Mouse (Mus musculus) E14TG2a.4 (cell line): ENCODE results near the gene Hdac4.

ENCODE experiments used
- H3K27me3 ChIP-seq: 2 replicates; pipeline ENCODE4 v1.6.1; 2014; ENCODE audit warnings: low read length, control low read depth; ENCODE audit not compliant: insufficient read depth
- H3K36me3 ChIP-seq: 2 replicates; pipeline ENCODE4 v1.6.1; 2014; ENCODE audit warnings: low read length, control low read depth; ENCODE audit not compliant: insufficient read depth
- H3K4me1 ChIP-seq: replicated peaks from 2 replicates; pipeline ENCODE4 v1.6.1; 2014; ENCODE audit warnings: low read depth, low read length, control low read depth
- H3K4me3 ChIP-seq: replicated peaks from 2 replicates; pipeline ENCODE4 v1.5.1; 2014; ENCODE audit warnings: mild to moderate bottlenecking, low read length
- H3K9me3 ChIP-seq: 2 replicates; pipeline ENCODE4 v1.6.1; 2014; ENCODE audit warnings: low read length, control low read depth
- CTCF ChIP-seq: conservative IDR thresholded peaks from 2 replicates; pipeline ENCODE4 v1.5.1; 2014; ENCODE audit warnings: low read length
- NANOG ChIP-seq: IDR thresholded peaks from 2 replicates; pipeline ENCODE4 v1.6.1; 2014; ENCODE audit warnings: borderline replicate concordance, low read length, mixed read lengths
- POU5F1 ChIP-seq: IDR thresholded peaks from 2 replicates; pipeline ENCODE4 v1.6.1; 2014; ENCODE audit warnings: low read length, borderline replicate concordance

Gene Hdac4

DNA sequence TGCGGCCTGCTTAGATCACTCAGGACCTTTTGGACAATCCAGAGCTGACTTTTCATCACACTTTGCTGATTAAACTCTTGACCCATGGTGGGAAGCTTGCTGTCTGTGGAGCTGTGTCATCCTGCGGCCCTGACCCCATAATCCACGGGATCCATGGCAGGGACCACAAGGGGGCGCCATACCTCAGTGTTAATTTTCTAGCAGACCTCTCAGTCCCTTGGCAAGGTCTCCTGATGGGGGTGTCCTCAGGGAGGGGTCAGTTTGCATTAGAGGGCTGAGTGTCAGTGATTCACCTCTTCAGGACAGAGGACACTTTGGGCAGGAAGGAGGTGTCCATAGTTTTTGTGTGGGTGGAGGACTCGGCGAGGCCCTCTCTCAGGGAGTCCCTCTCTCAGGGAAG is 281.6 kb downstream of the Hdac4 start:
- Histone ChIP-seq H3K36me3 (no peaks in the 10 kb centered on the region), H3K4me3 (no peak overlapping the region), H3K27me3 (no peaks in the 10 kb centered on the region), H3K4me1 (peaks cover 49% of the 10 kb centered on the region), H3K9me3 (no peaks in the 10 kb centered on the region)
- TF ChIP-seq POU5F1 (no peak), NANOG (no peak), CTCF (peak; percentile 88)

DNA sequence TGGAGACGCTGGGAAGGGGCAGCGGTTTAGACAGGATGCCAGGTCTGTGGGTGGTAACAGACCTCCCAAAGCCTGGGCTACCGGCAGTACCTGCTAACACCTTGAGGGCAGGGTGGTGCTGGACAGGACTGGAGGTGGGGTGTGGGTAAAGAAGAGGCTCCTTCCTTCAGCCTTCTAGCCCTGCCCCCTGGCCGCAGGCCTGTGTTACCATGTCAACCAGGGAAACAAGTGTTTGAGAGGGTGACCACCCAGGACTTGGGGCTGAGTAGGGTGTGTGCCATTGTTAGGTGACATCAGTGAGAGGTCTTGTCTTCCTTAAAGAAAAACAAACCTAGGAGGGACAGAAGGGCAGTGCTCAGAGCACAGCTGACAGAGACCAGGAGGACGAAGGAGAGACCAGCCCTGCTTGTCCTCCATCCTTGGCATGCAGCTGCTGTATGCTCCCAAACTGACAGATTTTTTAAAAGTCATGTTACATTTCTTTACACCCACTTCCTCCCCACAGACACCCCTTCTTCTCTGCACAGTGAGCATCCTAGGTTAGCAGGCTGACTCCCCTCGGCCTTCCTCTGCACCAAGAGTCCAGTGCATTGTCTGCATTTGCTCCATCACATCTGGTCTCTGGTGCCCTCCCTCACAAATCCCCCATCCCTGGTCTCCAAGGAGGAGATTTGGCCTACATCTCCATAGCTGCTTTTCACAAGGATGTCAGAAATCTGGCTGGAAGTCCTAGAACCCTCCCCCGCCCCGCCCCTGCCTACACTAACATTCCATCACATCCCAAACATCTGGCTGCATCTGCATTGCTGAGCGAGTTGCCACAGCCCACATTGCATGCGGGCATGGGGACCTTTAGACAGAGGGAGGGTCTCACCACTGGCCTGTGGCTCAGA is 283.0 kb downstream of the Hdac4 start:
- no peak overlapping the region for H3K4me3 ChIP-seq
- H3K4me1 ChIP-seq: peaks cover 49% of the 10 kb centered on the region
- H3K36me3 ChIP-seq: no peaks in the 10 kb centered on the region
- H3K27me3 ChIP-seq: no peaks in the 10 kb centered on the region; the same call in 1 of the 2 replicates
- H3K9me3 ChIP-seq: no peaks in the 10 kb centered on the region
- TF ChIP-seq POU5F1 (no peak), NANOG (no peak), CTCF (no peak)

DNA sequence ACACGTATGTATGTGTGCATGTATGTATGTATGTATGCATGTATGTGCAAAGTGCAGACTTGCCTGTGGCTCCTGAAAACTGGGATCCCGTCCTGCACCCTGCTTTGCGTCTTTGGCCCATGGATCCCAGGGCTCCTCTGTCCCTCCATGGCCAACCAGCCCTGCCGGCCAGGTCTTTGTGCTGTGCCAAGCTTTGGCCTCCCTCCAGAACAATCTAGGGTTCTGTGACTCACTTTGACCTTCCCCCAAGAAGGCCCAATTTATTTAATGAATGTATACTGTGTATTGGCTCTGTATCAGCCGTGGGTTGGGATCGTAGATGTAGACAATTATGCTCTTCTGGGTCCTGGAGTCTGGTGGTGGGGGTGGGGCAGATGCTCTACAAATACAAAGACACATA is 290.2 kb downstream of the Hdac4 start:
- Histone ChIP-seq H3K4me1 (0 out of 2 replicates have a peak, but pooled peaks cover 2% of the 10 kb centered on the region), H3K4me3 (no peak overlapping the region), H3K9me3 (no peaks in the 10 kb centered on the region), H3K36me3 (no peaks in the 10 kb centered on the region), H3K27me3 (no peaks in the 10 kb centered on the region; the same call in 1 of the 2 replicates)
- TF ChIP-seq CTCF: no peak
- TF ChIP-seq POU5F1: no peak
- TF ChIP-seq NANOG: no peak

DNA sequence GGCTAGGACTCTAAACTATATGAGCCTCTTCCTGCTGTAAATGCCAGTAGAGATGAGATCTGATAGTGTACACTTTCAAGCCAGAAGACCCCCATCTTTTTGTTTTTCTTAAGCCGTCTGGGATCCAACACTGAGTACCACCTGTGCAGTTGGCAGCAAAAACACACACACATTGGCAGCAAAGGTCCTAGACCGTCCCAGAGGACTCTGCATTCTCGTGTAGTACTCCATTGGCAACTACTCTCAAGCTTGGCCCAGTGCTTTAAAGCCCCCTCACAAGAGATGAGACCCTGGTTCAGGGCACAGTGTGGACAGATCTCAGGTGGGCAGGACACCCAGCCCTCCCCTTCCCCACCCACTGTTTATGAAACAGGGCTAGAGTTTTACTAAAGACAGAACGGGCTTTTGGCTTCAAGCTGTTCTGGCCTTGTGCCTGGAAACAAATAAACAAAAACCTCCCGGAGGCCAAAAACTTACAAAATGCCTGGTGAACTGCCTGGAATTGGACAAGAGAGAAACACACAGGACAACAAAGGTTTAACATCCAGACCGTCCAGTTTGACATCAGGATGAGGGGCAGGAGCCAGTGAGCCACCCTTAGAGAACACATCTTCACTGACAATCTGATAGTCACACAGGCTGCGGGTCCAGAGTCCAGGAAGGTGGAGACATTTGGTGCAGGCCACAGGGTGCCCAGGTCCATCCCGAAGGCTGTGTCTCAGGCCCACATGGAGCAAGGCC is 292.1 kb downstream of the Hdac4 start:
- no peaks in the 10 kb centered on the region for H3K36me3 ChIP-seq
- 0 out of 2 replicates have a peak, but pooled peaks cover 2% of the 10 kb centered on the region for H3K4me1 ChIP-seq
- TF ChIP-seq CTCF (no peak), NANOG (no peak), POU5F1 (no peak)
- H3K4me3 ChIP-seq: no peak overlapping the region
- no peaks in the 10 kb centered on the region; the same call in 1 of the 2 replicates for H3K9me3 ChIP-seq
- H3K27me3 ChIP-seq: no peaks in the 10 kb centered on the region; the same call in 1 of the 2 replicates

DNA sequence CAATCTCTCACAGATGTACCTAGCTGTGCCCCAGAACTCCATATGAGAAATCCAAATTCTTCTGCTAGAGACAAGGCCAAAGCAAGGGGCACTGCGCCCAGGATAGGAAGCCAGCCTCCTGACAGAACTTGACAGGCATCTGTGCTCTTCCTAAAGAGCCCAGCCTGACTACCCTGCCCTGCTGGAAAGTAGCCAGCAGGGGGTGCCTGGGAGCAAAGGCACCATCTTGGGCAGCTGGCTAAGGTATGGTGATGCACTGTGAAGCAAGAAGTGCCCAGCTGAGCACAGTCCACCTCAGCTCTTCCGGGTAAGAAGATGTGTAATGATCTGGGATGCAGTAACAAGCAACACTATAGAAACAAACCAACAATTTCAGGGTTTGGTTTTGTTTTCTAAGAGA is 298.4 kb downstream of the Hdac4 start:
- peak; percentile 40 for TF ChIP-seq CTCF
- no peak for TF ChIP-seq NANOG
- no peak for TF ChIP-seq POU5F1
- Histone ChIP-seq H3K27me3 (0 out of 2 replicates have a peak, but pooled peaks cover 4% of the 10 kb centered on the region), H3K9me3 (peaks cover 6% of the 10 kb centered on the region; the same call in 1 of the 2 replicates), H3K4me3 (no peak overlapping the region), H3K4me1 (peaks cover 13% of the 10 kb centered on the region), H3K36me3 (no peaks in the 10 kb centered on the region)

DNA sequence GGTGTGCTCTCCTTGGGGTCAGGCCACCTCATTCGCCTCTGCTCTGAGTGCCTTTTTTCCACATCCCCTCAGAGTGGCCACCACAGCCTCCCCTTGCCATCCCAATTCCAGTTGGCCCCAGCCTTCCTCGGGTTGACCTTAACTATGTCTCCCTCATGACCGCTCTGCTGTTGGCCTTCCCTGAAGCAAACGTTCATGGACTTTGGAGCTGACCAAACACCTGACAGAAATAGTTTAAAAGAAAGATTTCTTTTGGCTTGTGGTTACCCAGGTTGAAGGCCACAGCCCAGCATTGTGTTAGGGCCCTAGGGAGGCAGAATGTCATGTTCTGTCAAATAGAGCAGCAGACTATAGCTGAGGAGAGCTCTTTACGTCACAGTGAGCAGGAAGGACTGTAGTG is 301.2 kb downstream of the Hdac4 start:
- no peak for TF ChIP-seq CTCF
- H3K4me1 ChIP-seq: peaks cover 13% of the 10 kb centered on the region
- no peak overlapping the region for H3K4me3 ChIP-seq
- no peaks in the 10 kb centered on the region for H3K36me3 ChIP-seq
- H3K27me3 ChIP-seq: peaks cover 4% of the 10 kb centered on the region; the same call in 1 of the 2 replicates
- peaks cover 6% of the 10 kb centered on the region; the same call in 1 of the 2 replicates for H3K9me3 ChIP-seq

DNA sequence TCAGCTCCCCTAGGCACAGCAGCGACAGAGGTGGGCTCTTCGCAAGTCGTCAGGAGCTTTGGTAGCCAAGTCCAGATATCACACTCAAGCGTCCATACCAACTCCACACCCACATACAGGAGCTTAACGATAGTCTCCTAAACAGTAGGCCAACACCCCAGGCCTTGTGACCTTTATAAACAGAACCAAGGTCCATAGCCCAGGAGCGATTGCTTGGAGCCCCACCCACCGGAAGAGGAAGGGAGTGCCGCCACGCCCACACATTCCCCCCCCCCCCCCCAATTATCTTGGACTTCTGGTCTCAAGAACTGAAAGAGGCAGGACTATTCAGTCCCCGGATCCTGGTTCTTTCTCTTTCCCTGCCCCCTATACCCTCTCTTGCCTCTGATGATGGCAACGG is 301.9 kb downstream of the Hdac4 start:
- Histone ChIP-seq H3K4me3 (no peak overlapping the region), H3K36me3 (no peaks in the 10 kb centered on the region), H3K27me3 (peaks cover 4% of the 10 kb centered on the region; the same call in 1 of the 2 replicates), H3K4me1 (peaks cover 13% of the 10 kb centered on the region), H3K9me3 (peaks cover 6% of the 10 kb centered on the region; the same call in 1 of the 2 replicates)
- TF ChIP-seq NANOG (no peak), CTCF (no peak), POU5F1 (no peak)

DNA sequence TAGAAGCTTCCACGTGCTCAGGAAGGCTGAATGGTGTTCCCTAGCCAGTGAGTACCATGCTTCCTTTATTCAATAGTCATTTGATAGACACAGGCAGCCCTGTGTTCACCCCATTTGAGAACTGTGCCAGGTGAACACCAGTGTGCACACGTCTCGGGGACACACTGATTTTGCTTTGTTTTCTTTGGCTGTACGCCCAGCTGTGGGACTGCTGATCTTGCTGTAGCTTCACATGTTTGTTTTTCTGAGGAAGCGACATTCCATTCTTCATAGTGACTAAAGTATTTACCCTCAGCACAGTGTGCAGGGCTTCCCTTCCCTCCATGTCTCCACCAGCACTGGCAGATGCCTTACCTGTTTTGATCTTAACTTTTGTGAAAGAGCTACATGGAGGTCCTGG is 312.4 kb downstream of the Hdac4 start:
- no peaks in the 10 kb centered on the region for H3K36me3 ChIP-seq
- H3K27me3 ChIP-seq: no peaks in the 10 kb centered on the region
- TF ChIP-seq NANOG (no peak), POU5F1 (no peak), CTCF (no peak)
- 0 out of 2 replicates have a peak, but pooled peaks cover 4% of the 10 kb centered on the region for H3K4me1 ChIP-seq
- H3K4me3 ChIP-seq: no peak overlapping the region
- H3K9me3 ChIP-seq: no peaks in the 10 kb centered on the region
